Mouse (Mus musculus) heart, embryonic 14.5 days (tissue): ENCODE data around the gene Slc41a1. TPM values are rescaled to one million over a fixed set of nuclear protein-coding genes. Genes with fewer than 3 reads are reported as not detected.
A peak's percentile ranks its signal among the peaks of the same experiment; 100 is the strongest.

Experiments used
- ATAC-seq: fragments of 200-750 bp; cut with Nextera tagmentation; 2 replicates; pipeline ENCODE4 v1.8.0; 2017; ENCODE audit warnings: low read depth, moderate TSS enrichment; ENCODE audit not compliant: insufficient number of reproducible peaks, insufficient read depth, low FRiP score
- H3K27ac ChIP-seq, 2 experiments: fragments of 200-500 bp in 1 of 2; fragments of 300-500 bp in 1 of 2; sonication (generic) in 1 of 2; replicated peaks in 1 of 2; 2 replicates each; pipeline ENCODE4 v1.5.1; 2012 to 2014; ENCODE audit warnings: low read depth in 2 of 2, low read length in 2 of 2, control low read depth in 1 of 2, mild to moderate bottlenecking in 1 of 2, mixed read lengths in 1 of 2; ENCODE audit not compliant: control insufficient read depth in 1 of 2, insufficient read depth in 1 of 2
- H3K27me3 ChIP-seq: fragments of 300-500 bp; sonication (generic); 2 replicates; pipeline ENCODE4 v1.6.1; 2014; ENCODE audit warnings: mild to moderate bottlenecking, low read length, control low read depth; ENCODE audit not compliant: control insufficient read depth, insufficient read depth
- H3K36me3 ChIP-seq: fragments of 300-500 bp; sonication (generic); 2 replicates; pipeline ENCODE4 v1.6.1; 2014; ENCODE audit warnings: mild to moderate bottlenecking, control low read depth, low read length, mixed read lengths; ENCODE audit not compliant: control insufficient read depth, insufficient read depth
- H3K4me1 ChIP-seq, 2 experiments: fragments of 200-500 bp in 1 of 2; fragments of 300-500 bp in 1 of 2; sonication (generic) in 1 of 2; 2 replicates each; pipeline ENCODE4 v1.6.1; 2012 to 2014; ENCODE audit warnings: low read length in 2 of 2, control low read depth in 1 of 2, mixed read lengths in 1 of 2; ENCODE audit not compliant: control insufficient read depth in 2 of 2, insufficient read depth in 2 of 2
- H3K4me2 ChIP-seq: fragments of 300-500 bp; sonication (generic); 2 replicates; pipeline ENCODE4 v1.6.1; 2014; ENCODE audit warnings: mild to moderate bottlenecking, low read length
- H3K4me3 ChIP-seq, 2 experiments: fragments of 200-500 bp in 1 of 2; fragments of 300-500 bp in 1 of 2; sonication (generic) in 1 of 2; 2 replicates each; pipeline ENCODE4 v1.5.1; 2012 to 2014; ENCODE audit warnings: low read length in 2 of 2, mild to moderate bottlenecking in 2 of 2, control low read depth in 1 of 2, low read depth in 1 of 2, moderate library complexity in 1 of 2; ENCODE audit not compliant: control insufficient read depth in 1 of 2, insufficient read depth in 1 of 2
- H3K9ac ChIP-seq: fragments of 300-500 bp; sonication (generic); 2 replicates; pipeline ENCODE4 v1.6.1; 2014; ENCODE audit warnings: mild to moderate bottlenecking, low read length
- H3K9me3 ChIP-seq: fragments of 300-500 bp; sonication (generic); 2 replicates; pipeline ENCODE4 v1.6.1; 2016; ENCODE audit warnings: low read length, control low read depth; ENCODE audit not compliant: control insufficient read depth
- WGBS: fragments of 180-500 bp; shearing (Covaris S2); extraction: QIAGEN DNeasy Blood & Tissue Kit; methylation state at CpG from one replicate; pipeline ENCODE4 v1.1.7; 2014; 5-methylcytosine and 5-hydroxymethylcytosine counted together
- polyA plus RNA-seq: library from polyadenylated mRNA; unstranded; fragments of >200 nt; fragmentation: Nextera tagmentation; extraction: Ambion mirVana; gene quantifications from 2 replicates; pipeline ENCODE4 v1.2.1, GENCODE M21; 2014

Gene Slc41a1
- polyA plus RNA-seq: 7.4 and 8.2 TPM in 2 replicates

GRCm38 (mm10) chr1:131827207-131827786, at the start of gene Slc41a1:
Gene Slc41a1, plus strand, starts transcription at chr1:131827493.
- Histone ChIP-seq H3K27ac (peak within 1 kb of the TSS; percentile 50 to 82), H3K9me3 (no peaks in the 10 kb centered on the region), H3K4me3 (peak within 1 kb of the TSS; percentile 75 to 91), H3K27me3 (no peaks in the 10 kb centered on the region), H3K9ac (peak within 1 kb of the TSS; percentile 91), H3K4me2 (peak within 1 kb of the TSS; percentile 75), H3K36me3 (peaks cover 19% of the 10 kb centered on the region), H3K4me1 (peaks cover 6 to 16% of the 10 kb centered on the region in 2 experiments)
- peak; percentile 17 for ATAC-seq
- WGBS: 2% methylated on average over 25 of the region's 25 CpGs

GRCm38 (mm10) chr1:131794591-131794990, 32.7 kb upstream of the Slc41a1 start:
- peaks cover 0 to 6% of the 10 kb centered on the region in 2 experiments; a peak in 2 of 4 replicates for H3K4me1 ChIP-seq
- no peak for ATAC-seq
- no peaks in the 10 kb centered on the region for H3K36me3 ChIP-seq
- no peaks in the 10 kb centered on the region for H3K27me3 ChIP-seq
- no peak overlapping the region for H3K4me2 ChIP-seq
- H3K9me3 ChIP-seq: no peaks in the 10 kb centered on the region
- WGBS: 49% methylated on average over 3 of the region's 3 CpGs
- no peak overlapping the region for H3K9ac ChIP-seq
- no peak overlapping the region for H3K27ac ChIP-seq
- no peak overlapping the region for H3K4me3 ChIP-seq

GRCm38 (mm10) chr1:131795171-131795570, 32.1 kb upstream of the Slc41a1 start:
- no peak overlapping the region for H3K4me3 ChIP-seq
- no peak for ATAC-seq
- no peaks in the 10 kb centered on the region for H3K27me3 ChIP-seq
- H3K9me3 ChIP-seq: no peaks in the 10 kb centered on the region
- H3K4me1 ChIP-seq: peaks cover 0 to 6% of the 10 kb centered on the region in 2 experiments; a peak in 2 of 4 replicates
- H3K4me2 ChIP-seq: no peak overlapping the region
- WGBS: 86% methylated on average over 3 of the region's 3 CpGs
- H3K36me3 ChIP-seq: no peaks in the 10 kb centered on the region
- H3K9ac ChIP-seq: no peak overlapping the region
- H3K27ac ChIP-seq: no peak overlapping the region

GRCm38 (mm10) chr1:131797202-131797909, 29.9 kb upstream of the Slc41a1 start, which contains the start of gene Pm20d1:
Gene Pm20d1, plus strand, starts transcription at chr1:131797381.
- no peaks in the 10 kb centered on the region for H3K9me3 ChIP-seq
- ATAC-seq: peak; percentile 80
- peak within 1 kb of the TSS; percentile 67 for H3K9ac ChIP-seq
- peak within 1 kb of the TSS; percentile 32 to 43 for H3K4me3 ChIP-seq
- WGBS: 6% methylated on average over 26 of the region's 26 CpGs
- no peaks in the 10 kb centered on the region for H3K27me3 ChIP-seq
- H3K4me1 ChIP-seq: peaks cover 0 to 6% of the 10 kb centered on the region in 2 experiments; a peak in 2 of 4 replicates
- peak within 1 kb of the TSS; percentile 60 for H3K4me2 ChIP-seq
- H3K27ac ChIP-seq: peak within 1 kb of the TSS; percentile 10 to 22; a peak in 3 of 4 replicates
- H3K36me3 ChIP-seq: no peaks in the 10 kb centered on the region

- Histone ChIP-seq H3K4me3 (no peak overlapping the region), H3K36me3 (no peaks in the 10 kb centered on the region), H3K9me3 (no peaks in the 10 kb centered on the region), H3K9ac (no peak overlapping the region), H3K4me1 (peaks cover 0 to 6% of the 10 kb centered on the region in 2 experiments; a peak in 2 of 4 replicates), H3K27ac (no peak overlapping the region), H3K27me3 (no peaks in the 10 kb centered on the region), H3K4me2 (no peak overlapping the region)
- WGBS: 73% methylated on average over 1 of the region's 1 CpGs
- ATAC-seq: no peak
Observed at GRCm38 (mm10) chr1:131800001-131800400, 27.3 kb upstream of the Slc41a1 start.

GRCm38 (mm10) chr1:131801071-131801470, 26.2 kb upstream of the Slc41a1 start:
- 89% methylated on average over 8 of the region's 8 CpGs for WGBS
- no peak overlapping the region for H3K4me2 ChIP-seq
- H3K4me1 ChIP-seq: peaks cover 0 to 6% of the 10 kb centered on the region in 2 experiments; a peak in 2 of 4 replicates
- no peak overlapping the region for H3K9ac ChIP-seq
- ATAC-seq: no peak
- no peak overlapping the region for H3K27ac ChIP-seq
- H3K27me3 ChIP-seq: no peaks in the 10 kb centered on the region
- no peaks in the 10 kb centered on the region for H3K36me3 ChIP-seq
- no peaks in the 10 kb centered on the region for H3K9me3 ChIP-seq
- no peak overlapping the region for H3K4me3 ChIP-seq

GRCm38 (mm10) chr1:131802652-131803051, 24.6 kb upstream of the Slc41a1 start:
- no peaks in the 10 kb centered on the region for H3K36me3 ChIP-seq
- 67% methylated on average over 5 of the region's 5 CpGs for WGBS
- no peaks in the 10 kb centered on the region for H3K9me3 ChIP-seq

More at GRCm38 (mm10) chr1:131802652-131803051, 24.6 kb upstream of the Slc41a1 start:
- no peak overlapping the region for H3K9ac ChIP-seq
- H3K4me3 ChIP-seq: no peak overlapping the region
- no peak for ATAC-seq
- H3K27ac ChIP-seq: no peak overlapping the region
- no peak overlapping the region for H3K4me2 ChIP-seq
- H3K4me1 ChIP-seq: no peaks in the 10 kb centered on the region
- H3K27me3 ChIP-seq: no peaks in the 10 kb centered on the region
